Mouse (Mus musculus) midbrain, embryonic 14.5 days (tissue): ENCODE results near the gene Gapdhs. TPM values are rescaled to one million over a fixed set of nuclear protein-coding genes. Genes with fewer than 3 reads are reported as not detected.

Experiments
- polyA plus RNA-seq: library from polyadenylated mRNA; unstranded; fragments of >200 nt; fragmentation: Nextera tagmentation; extraction: Ambion mirVana; gene quantifications from 2 replicates; pipeline ENCODE4 v1.2.1, GENCODE M21; 2014

The Gapdhs gene
- polyA plus RNA-seq, 1 experiment from 2014 or later: 0.83 TPM

Other genes with a start within 250 kb of the Gapdhs start
- 101 and 129 TPM in 2 replicates for gene Arhgap33, start 208.6 kb downstream of the Gapdhs start, polyA plus RNA-seq
- 6.3 and 7.4 TPM in 2 replicates for gene Hspb6, start 191.5 kb downstream of the Gapdhs start, polyA plus RNA-seq
- gene Proser3, start 191.4 kb downstream of the Gapdhs start, polyA plus RNA-seq: 7.4 and 10.9 TPM in 2 replicates
- 49.9 and 59.1 TPM in 2 replicates for gene Lin37, start 183.8 kb downstream of the Gapdhs start, polyA plus RNA-seq
- 103 and 104 TPM in 2 replicates for gene U2af1l4, start 180.4 kb downstream of the Gapdhs start, polyA plus RNA-seq
- gene Gm49396, start 180.3 kb downstream of the Gapdhs start, polyA plus RNA-seq: 8.2 and 11.8 TPM in 2 replicates
- 99.1 and 135 TPM in 2 replicates for gene Psenen, start 180.1 kb downstream of the Gapdhs start, polyA plus RNA-seq
- 2.8 and 5.8 TPM in 2 replicates for gene Igflr1, start 178.3 kb downstream of the Gapdhs start, polyA plus RNA-seq
- 13.1 and 15.4 TPM in 2 replicates for gene Kmt2b, start 155.0 kb downstream of the Gapdhs start, polyA plus RNA-seq
- 0.34 and 0.47 TPM in 2 replicates for gene Zbtb32, start 144.8 kb downstream of the Gapdhs start, polyA plus RNA-seq
- gene Upk1a, start 130.8 kb downstream of the Gapdhs start, polyA plus RNA-seq: 0.15 and 0.20 TPM in 2 replicates
- 999 and 1,303 TPM in 2 replicates for gene Cox6b1, start 117.5 kb downstream of the Gapdhs start, polyA plus RNA-seq
- gene Etv2, start 107.8 kb downstream of the Gapdhs start, polyA plus RNA-seq: not detected in 2 replicates
- gene Rbm42, start 93.4 kb downstream of the Gapdhs start, polyA plus RNA-seq: 126 and 144 TPM in 2 replicates
- 21.6 and 22.8 TPM in 2 replicates for gene Haus5, start 78.7 kb downstream of the Gapdhs start, polyA plus RNA-seq
- gene Pmis2, start 72.1 kb downstream of the Gapdhs start, polyA plus RNA-seq: not detected in 2 replicates
- not detected in 2 replicates for gene 2200002J24Rik, start 44.8 kb downstream of the Gapdhs start, polyA plus RNA-seq
- gene Atp4a, start 31.5 kb downstream of the Gapdhs start, polyA plus RNA-seq: 0.53 and 1.1 TPM in 2 replicates
- gene Tmem147, start 14.1 kb downstream of the Gapdhs start, polyA plus RNA-seq: 238 and 290 TPM in 2 replicates
- 0.82 and 3.8 TPM in 2 replicates for gene Sbsn, start 7.8 kb upstream of the Gapdhs start, polyA plus RNA-seq
- gene Dmkn, start 20.1 kb upstream of the Gapdhs start, polyA plus RNA-seq: 0.78 and 0.87 TPM in 2 replicates
- not detected in 2 replicates for gene Krtdap, start 44.2 kb upstream of the Gapdhs start, polyA plus RNA-seq
- 0.11 TPM in 1 of 2 replicates, not detected in the other for gene Ffar2, start 80.1 kb upstream of the Gapdhs start, polyA plus RNA-seq
- not detected in 2 replicates for gene Ffar3, start 112.5 kb upstream of the Gapdhs start, polyA plus RNA-seq
- not detected in 2 replicates for gene Ffar1, start 117.9 kb upstream of the Gapdhs start, polyA plus RNA-seq
- gene Cd22, start 136.7 kb upstream of the Gapdhs start, polyA plus RNA-seq: not detected in 2 replicates
- 1.8 and 2.8 TPM in 2 replicates for gene Mag, start 171.2 kb upstream of the Gapdhs start, polyA plus RNA-seq
- gene Hamp2, start 181.0 kb upstream of the Gapdhs start, polyA plus RNA-seq: not detected in 2 replicates
- gene Hamp, start 200.4 kb upstream of the Gapdhs start, polyA plus RNA-seq: not detected in 2 replicates
- gene Usf2, start 213.1 kb upstream of the Gapdhs start, polyA plus RNA-seq: 26.2 and 30.4 TPM in 2 replicates
- gene Lsr, start 229.8 kb upstream of the Gapdhs start, polyA plus RNA-seq: 9.9 and 15.6 TPM in 2 replicates
- gene Fam187b, start 230.1 kb upstream of the Gapdhs start, polyA plus RNA-seq: 0.36 and 0.37 TPM in 2 replicates